Mouse (Mus musculus): Measurements from ENCODE around the gene Creb3. TPM values are rescaled to one million over a fixed set of nuclear protein-coding genes. Genes with fewer than 3 reads are reported as not detected.
A peak's percentile ranks its signal among the peaks of the same experiment; 100 is the strongest.
"Not testable (repeated sequence)": the region's sequence is repeated elsewhere in the genome, so short reads cannot be mapped to it uniquely, and the experiment has no call there.

Gene Creb3
- polyA plus RNA-seq, 1 experiment from 2014 or later: 78.7 TPM

DNA sequence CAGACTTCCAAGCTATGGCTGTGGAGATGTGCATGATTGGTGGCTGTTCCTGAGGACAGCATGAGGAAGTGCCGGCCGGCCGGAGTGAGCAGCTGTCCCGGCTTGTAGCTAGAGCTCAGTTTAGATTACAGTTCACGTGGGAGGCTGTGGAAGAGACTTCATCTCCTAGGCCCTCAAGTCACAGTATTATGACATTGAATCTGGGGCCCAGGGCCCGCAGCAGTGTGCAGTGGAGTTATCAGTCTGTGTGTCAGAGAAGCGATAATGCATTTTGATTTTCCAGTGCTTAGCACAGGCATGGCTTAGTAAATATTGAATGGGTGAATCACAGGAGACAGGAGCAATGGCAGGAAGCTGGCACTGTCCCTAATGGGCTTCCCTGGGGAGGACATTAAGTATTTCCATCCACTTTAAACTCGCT is 32.0 kb upstream of the Creb3 start:
- Histone ChIP-seq H3K9me3 (ENCODE audit: control insufficient read depth, low read length) (no peaks in the 10 kb centered on the region), H3K4me1 (ENCODE audit: control insufficient read depth, insufficient read depth, low read length) (peaks cover 7% of the 10 kb centered on the region; the same call in 1 of the 2 replicates), H3K36me3 (ENCODE audit: control insufficient read depth, insufficient read depth, low read length) (peaks cover 16% of the 10 kb centered on the region), H3K4me2 (ENCODE audit: low read depth, low read length) (no peak overlapping the region), H3K9ac (ENCODE audit: low read depth, low read length) (no peak overlapping the region), H3K27ac (ENCODE audit: low read length) (peak overlapping the region; percentile 18; the same call in 1 of the 2 replicates), H3K4me3 (ENCODE audit: low read length) (no peak overlapping the region), H3K27me3 (replicated peaks; ENCODE audit: control insufficient read depth, insufficient read depth, low read length) (no peaks in the 10 kb centered on the region)
- ATAC-seq: peak; percentile 17; the same call in 1 of the 2 replicates
- WGBS: 47% methylated on average over 8 of the region's 8 CpGs

DNA sequence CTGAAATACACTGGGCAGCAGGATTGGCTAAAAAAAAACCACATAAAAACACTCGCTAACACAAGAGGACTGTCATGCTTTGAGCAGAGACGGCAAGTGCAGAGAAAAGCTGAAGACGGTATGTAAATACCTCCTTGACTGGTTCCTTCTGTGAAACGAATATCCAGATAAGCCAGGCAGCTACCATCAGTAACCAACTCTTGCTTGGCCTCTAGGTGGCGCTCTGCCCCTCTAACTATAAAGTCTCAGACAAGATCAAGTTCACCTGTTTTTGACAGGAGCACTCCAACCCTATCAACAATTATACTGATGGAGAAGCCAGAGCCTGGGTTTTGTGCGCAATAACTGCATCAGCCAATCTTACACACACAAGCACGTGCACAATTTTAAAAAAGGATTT is 31.6 kb upstream of the Creb3 start:
- Histone ChIP-seq H3K27ac (ENCODE audit: low read length) (peak overlapping the region; percentile 18; the same call in 1 of the 2 replicates), H3K36me3 (ENCODE audit: control insufficient read depth, insufficient read depth, low read length) (peaks cover 20% of the 10 kb centered on the region), H3K4me2 (ENCODE audit: low read depth, low read length) (no peak overlapping the region), H3K9me3 (ENCODE audit: control insufficient read depth, low read length) (no peaks in the 10 kb centered on the region), H3K4me3 (ENCODE audit: low read length) (no peak overlapping the region), H3K4me1 (ENCODE audit: control insufficient read depth, insufficient read depth, low read length) (peaks cover 7% of the 10 kb centered on the region; the same call in 1 of the 2 replicates), H3K9ac (ENCODE audit: low read depth, low read length) (no peak overlapping the region), H3K27me3 (replicated peaks; ENCODE audit: control insufficient read depth, insufficient read depth, low read length) (no peaks in the 10 kb centered on the region)
- ATAC-seq: peak; percentile 57
- WGBS: 18% methylated on average over 7 of the region's 7 CpGs

GRCm38 (mm10) chr4:43533270-43533669 is 28.9 kb upstream of the Creb3 start:
- Histone ChIP-seq H3K27me3 (replicated peaks; ENCODE audit: control insufficient read depth, insufficient read depth, low read length) (no peaks in the 10 kb centered on the region), H3K4me3 (ENCODE audit: low read length) (no peak overlapping the region), H3K9ac (ENCODE audit: low read depth, low read length) (no peak overlapping the region), H3K4me2 (ENCODE audit: low read depth, low read length) (no peak overlapping the region), H3K4me1 (ENCODE audit: control insufficient read depth, insufficient read depth, low read length) (peaks cover 7% of the 10 kb centered on the region; the same call in 1 of the 2 replicates), H3K36me3 (ENCODE audit: control insufficient read depth, insufficient read depth, low read length) (peaks cover 41% of the 10 kb centered on the region), H3K27ac (ENCODE audit: low read length) (no peak overlapping the region), H3K9me3 (ENCODE audit: control insufficient read depth, low read length) (no peaks in the 10 kb centered on the region)
- ATAC-seq: no peak
- WGBS: 81% methylated on average over 9 of the region's 9 CpGs

DNA sequence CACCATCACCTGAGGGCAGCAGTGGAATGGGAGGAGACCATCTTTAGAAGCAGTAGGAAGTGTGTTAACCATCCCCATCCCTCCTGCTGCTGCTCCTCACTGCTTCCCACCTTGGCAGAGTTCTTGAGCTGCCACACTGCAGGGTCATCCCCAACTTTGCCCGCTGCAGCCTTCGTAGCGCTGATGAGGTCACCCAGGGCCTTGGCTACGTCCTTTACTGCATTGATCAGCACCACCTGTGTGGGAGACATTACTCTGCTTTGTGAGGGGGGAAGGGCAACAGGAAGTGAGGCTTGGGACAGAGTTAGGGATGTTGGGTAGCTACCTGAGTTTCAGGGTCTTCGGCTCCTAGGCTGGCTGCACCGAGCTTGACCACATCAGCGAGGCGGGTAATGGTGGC is 26.5 kb upstream of the Creb3 start:
- Histone ChIP-seq H3K4me1 (ENCODE audit: control insufficient read depth, insufficient read depth, low read length) (no peaks in the 10 kb centered on the region), H3K9ac (ENCODE audit: low read depth, low read length) (no peak overlapping the region), H3K27ac (ENCODE audit: low read length) (no peak overlapping the region), H3K4me3 (ENCODE audit: low read length) (no peak overlapping the region), H3K27me3 (replicated peaks; ENCODE audit: control insufficient read depth, insufficient read depth, low read length) (no peaks in the 10 kb centered on the region), H3K36me3 (ENCODE audit: control insufficient read depth, insufficient read depth, low read length) (peaks cover 57% of the 10 kb centered on the region), H3K4me2 (ENCODE audit: low read depth, low read length) (no peak overlapping the region), H3K9me3 (ENCODE audit: control insufficient read depth, low read length) (no peaks in the 10 kb centered on the region)
- no peak for ATAC-seq
- 91% methylated on average over 8 of the region's 8 CpGs for WGBS

DNA sequence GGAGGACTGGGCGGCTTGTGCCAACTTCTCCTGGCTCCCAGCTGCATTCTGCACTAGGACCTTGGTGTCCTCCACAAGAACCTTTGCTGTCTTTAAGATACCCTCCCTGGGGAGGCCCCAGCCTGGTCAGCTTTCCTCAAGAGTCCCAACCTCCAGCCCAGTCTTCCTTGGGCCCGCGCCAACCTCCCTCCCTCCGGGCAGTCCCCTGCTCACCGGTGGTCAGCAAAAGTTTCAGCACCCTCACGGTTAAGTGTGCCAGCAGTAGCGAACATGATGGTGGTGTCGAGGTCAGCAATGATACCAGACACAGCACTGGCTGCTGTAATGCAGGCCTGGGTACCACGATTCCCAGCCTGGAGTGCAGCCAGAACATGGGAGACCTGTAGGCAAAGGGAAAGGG is 26.1 kb upstream of the Creb3 start:
- no peak overlapping the region for H3K9ac ChIP-seq (ENCODE audit: low read depth, low read length)
- no peak for ATAC-seq
- H3K4me2 ChIP-seq (ENCODE audit: low read depth, low read length): no peak overlapping the region
- 94% methylated on average over 9 of the region's 9 CpGs for WGBS
- no peaks in the 10 kb centered on the region for H3K4me1 ChIP-seq (ENCODE audit: control insufficient read depth, insufficient read depth, low read length)
- no peaks in the 10 kb centered on the region for H3K27me3 ChIP-seq (replicated peaks; ENCODE audit: control insufficient read depth, insufficient read depth, low read length)
- peaks cover 57% of the 10 kb centered on the region for H3K36me3 ChIP-seq (ENCODE audit: control insufficient read depth, insufficient read depth, low read length)
- no peak overlapping the region for H3K4me3 ChIP-seq (ENCODE audit: low read length)
- H3K27ac ChIP-seq (ENCODE audit: low read length): no peak overlapping the region
- no peaks in the 10 kb centered on the region for H3K9me3 ChIP-seq (ENCODE audit: control insufficient read depth, low read length)

GRCm38 (mm10) chr4:43542044-43542443 is 20.1 kb upstream of the Creb3 start:
- Histone ChIP-seq H3K4me3 (ENCODE audit: low read length) (no peak overlapping the region), H3K4me2 (ENCODE audit: low read depth, low read length) (no peak overlapping the region), H3K27me3 (replicated peaks; ENCODE audit: control insufficient read depth, insufficient read depth, low read length) (no peaks in the 10 kb centered on the region), H3K9ac (ENCODE audit: low read depth, low read length) (no peak overlapping the region), H3K27ac (ENCODE audit: low read length) (no peak overlapping the region), H3K4me1 (ENCODE audit: control insufficient read depth, insufficient read depth, low read length) (no peaks in the 10 kb centered on the region), H3K9me3 (ENCODE audit: control insufficient read depth, low read length) (no peaks in the 10 kb centered on the region), H3K36me3 (ENCODE audit: control insufficient read depth, insufficient read depth, low read length) (peaks cover 70% of the 10 kb centered on the region)
- no peak for ATAC-seq
- WGBS: 79% methylated on average over 3 of the region's 3 CpGs

DNA sequence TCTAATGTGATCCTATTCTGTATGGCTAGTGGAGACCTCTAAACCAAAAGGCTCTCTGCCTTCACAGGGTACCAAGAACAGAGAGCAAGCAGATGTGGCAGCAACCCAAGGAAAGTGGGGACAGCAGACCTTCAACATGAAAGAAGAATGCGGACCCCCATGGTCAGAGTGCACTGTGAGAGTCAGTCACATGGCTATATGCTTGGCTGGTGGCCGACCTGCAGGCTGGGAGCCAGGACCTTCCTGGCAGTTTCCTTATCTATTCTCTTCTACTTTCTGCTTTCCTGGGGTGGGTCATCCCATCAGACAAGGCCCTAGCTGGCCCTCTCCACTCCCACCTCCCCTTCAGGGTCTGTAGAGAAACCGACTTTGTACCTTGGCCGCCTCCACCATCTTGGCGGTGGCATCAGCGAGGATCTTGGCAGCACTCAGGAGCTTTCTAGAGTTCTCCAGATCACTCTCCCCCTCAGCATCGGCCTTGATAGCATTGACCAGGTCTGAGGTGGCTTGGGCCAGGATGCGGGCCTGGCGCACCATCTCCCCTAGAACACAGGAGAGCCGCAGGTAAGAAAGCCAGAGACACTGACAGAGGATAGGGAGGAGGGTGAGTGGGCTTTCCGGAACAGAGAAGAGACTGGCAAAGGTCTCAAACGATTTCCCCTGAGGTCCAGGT is 15.6 kb upstream of the Creb3 start:
- H3K9ac ChIP-seq (ENCODE audit: low read depth, low read length): no peak overlapping the region
- no peaks in the 10 kb centered on the region for H3K9me3 ChIP-seq (ENCODE audit: control insufficient read depth, low read length)
- 93% methylated on average over 12 of the region's 12 CpGs for WGBS
- no peak overlapping the region for H3K27ac ChIP-seq (ENCODE audit: low read length)
- H3K4me2 ChIP-seq (ENCODE audit: low read depth, low read length): no peak overlapping the region
- H3K4me3 ChIP-seq (ENCODE audit: low read length): no peak overlapping the region
- no peaks in the 10 kb centered on the region for H3K4me1 ChIP-seq (ENCODE audit: control insufficient read depth, insufficient read depth, low read length)
- no peaks in the 10 kb centered on the region for H3K27me3 ChIP-seq (replicated peaks; ENCODE audit: control insufficient read depth, insufficient read depth, low read length)
- ATAC-seq: no peak
- H3K36me3 ChIP-seq (ENCODE audit: control insufficient read depth, insufficient read depth, low read length): peaks cover 71% of the 10 kb centered on the region

DNA sequence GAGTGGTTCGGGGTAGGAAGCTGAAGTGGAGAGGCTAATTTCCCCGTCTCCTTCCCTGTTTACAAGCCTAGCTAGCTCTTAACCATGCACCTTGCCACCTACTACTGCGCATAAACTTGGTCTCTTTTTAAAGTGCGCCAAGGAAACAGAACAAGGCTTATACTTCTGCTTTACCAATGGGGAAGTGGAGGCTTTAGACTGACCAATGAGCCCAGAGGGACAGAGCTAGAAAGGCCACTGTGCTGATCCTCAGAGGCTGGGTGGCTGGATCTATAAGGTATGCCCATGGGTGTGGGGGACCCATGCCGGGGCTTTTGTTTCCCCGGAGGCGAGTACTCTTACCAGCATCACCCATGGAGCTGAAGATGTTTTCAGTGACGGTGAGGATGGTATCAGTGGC is 15.0 kb upstream of the Creb3 start:
- H3K9ac ChIP-seq (ENCODE audit: low read depth, low read length): no peak overlapping the region
- H3K9me3 ChIP-seq (ENCODE audit: control insufficient read depth, low read length): no peaks in the 10 kb centered on the region; the same call in 1 of the 2 replicates
- H3K4me2 ChIP-seq (ENCODE audit: low read depth, low read length): no peak overlapping the region
- H3K4me3 ChIP-seq (ENCODE audit: low read length): no peak overlapping the region
- peaks cover 71% of the 10 kb centered on the region for H3K36me3 ChIP-seq (ENCODE audit: control insufficient read depth, insufficient read depth, low read length)
- H3K27ac ChIP-seq (ENCODE audit: low read length): no peak overlapping the region
- ATAC-seq: no peak
- H3K27me3 ChIP-seq (replicated peaks; ENCODE audit: control insufficient read depth, insufficient read depth, low read length): no peaks in the 10 kb centered on the region
- 93% methylated on average over 8 of the region's 8 CpGs for WGBS
- no peaks in the 10 kb centered on the region for H3K4me1 ChIP-seq (ENCODE audit: control insufficient read depth, insufficient read depth, low read length)

GRCm38 (mm10) chr4:43549055-43549454 is 13.1 kb upstream of the Creb3 start:
- H3K36me3 ChIP-seq (ENCODE audit: control insufficient read depth, insufficient read depth, low read length): peaks cover 70% of the 10 kb centered on the region
- no peak overlapping the region for H3K4me3 ChIP-seq (ENCODE audit: low read length)
- H3K4me2 ChIP-seq (ENCODE audit: low read depth, low read length): no peak overlapping the region
- H3K9ac ChIP-seq (ENCODE audit: low read depth, low read length): no peak overlapping the region
- no peak overlapping the region for H3K27ac ChIP-seq (ENCODE audit: low read length)
- ATAC-seq: peak; percentile 28; the same call in 1 of the 2 replicates
- H3K27me3 ChIP-seq (replicated peaks; ENCODE audit: control insufficient read depth, insufficient read depth, low read length): no peaks in the 10 kb centered on the region
- no peaks in the 10 kb centered on the region for H3K4me1 ChIP-seq (ENCODE audit: control insufficient read depth, insufficient read depth, low read length)
- H3K9me3 ChIP-seq (ENCODE audit: control insufficient read depth, low read length): no peaks in the 10 kb centered on the region; the same call in 1 of the 2 replicates
- 93% methylated on average over 12 of the region's 12 CpGs for WGBS

DNA sequence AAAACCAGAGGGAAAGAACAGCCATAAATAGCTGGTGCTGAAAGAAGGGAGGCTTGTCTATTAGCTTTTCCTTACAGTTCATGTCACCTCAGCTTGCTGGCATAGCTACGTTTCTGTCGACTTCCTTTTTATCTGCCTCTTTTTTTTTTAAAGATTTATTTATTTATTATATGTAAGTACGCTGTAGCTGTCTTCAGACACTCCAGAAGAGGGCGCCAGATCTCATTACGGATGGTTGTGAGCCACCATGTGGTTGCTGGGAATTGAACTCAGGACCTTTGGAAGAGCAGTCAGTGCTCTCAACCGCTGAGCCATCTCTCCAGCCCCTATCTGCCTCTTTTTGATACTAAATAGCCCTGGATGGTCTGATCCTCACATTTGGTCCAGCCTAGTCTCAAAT is 10.3 kb upstream of the Creb3 start:
- H3K4me1 ChIP-seq (ENCODE audit: control insufficient read depth, insufficient read depth, low read length); H3K4me2 ChIP-seq (ENCODE audit: low read depth, low read length): not testable (repeated sequence)
- WGBS: 87% methylated on average over 6 of the region's 6 CpGs

More for the DNA sequence above, 10.3 kb upstream of the Creb3 start:
- H3K4me3 ChIP-seq (ENCODE audit: low read length); H3K27me3 ChIP-seq (replicated peaks; ENCODE audit: control insufficient read depth, insufficient read depth, low read length); H3K9ac ChIP-seq (ENCODE audit: low read depth, low read length); H3K9me3 ChIP-seq (ENCODE audit: control insufficient read depth, low read length); ATAC-seq; H3K27ac ChIP-seq (ENCODE audit: low read length): not testable (repeated sequence)
- H3K36me3 ChIP-seq (ENCODE audit: control insufficient read depth, insufficient read depth, low read length): peaks cover 67% of the 10 kb centered on the region

Data from intestine, embryonic 16.5 days (tissue).